Mouse (Mus musculus) fat pad, adult 2 months (tissue): ENCODE measurements around the gene Wdpcp.

Source experiments
- DNase-seq: peaks from one replicate; pipeline ENCODE4 v3.0.0-alpha.2; 2011; ENCODE audit warnings: low read depth, low spot score; ENCODE audit errors: extremely low read depth

Wdpcp gene

GRCm38 (mm10) chr11:21729961-21730360 is 157.9 kb downstream of the Wdpcp start:
- peak; percentile 68 for DNase-seq

- DNase-seq = no peak
Observed at GRCm38 (mm10) chr11:21735272-21735671, 163.2 kb downstream of the Wdpcp start.

- no peak for DNase-seq
Observed at GRCm38 (mm10) chr11:21749487-21749886, 177.5 kb downstream of the Wdpcp start.

GRCm38 (mm10) chr11:21763201-21763600 is 191.2 kb downstream of the Wdpcp start:
- no peak for DNase-seq

DNA sequence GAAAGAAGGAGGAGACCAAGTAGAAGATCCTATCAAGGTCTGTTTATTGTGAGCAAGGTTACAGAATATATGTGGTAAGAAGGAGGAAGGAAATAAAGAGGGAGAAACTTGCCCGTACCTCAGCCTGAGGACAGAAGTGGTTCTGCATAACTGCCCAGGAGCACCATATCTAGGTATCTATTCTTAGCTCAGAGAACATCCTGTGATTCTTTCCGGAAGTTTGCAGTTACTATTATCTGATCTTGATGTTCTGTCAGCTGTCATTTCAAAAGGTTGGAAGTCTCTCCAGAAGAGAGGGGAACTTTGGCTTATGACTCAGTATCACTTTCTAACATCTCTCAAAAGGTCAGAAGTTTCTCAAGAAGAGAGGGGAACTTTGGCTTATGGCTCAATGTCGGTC is 216.8 kb downstream of the Wdpcp start:
- DNase-seq = no peak

DNA sequence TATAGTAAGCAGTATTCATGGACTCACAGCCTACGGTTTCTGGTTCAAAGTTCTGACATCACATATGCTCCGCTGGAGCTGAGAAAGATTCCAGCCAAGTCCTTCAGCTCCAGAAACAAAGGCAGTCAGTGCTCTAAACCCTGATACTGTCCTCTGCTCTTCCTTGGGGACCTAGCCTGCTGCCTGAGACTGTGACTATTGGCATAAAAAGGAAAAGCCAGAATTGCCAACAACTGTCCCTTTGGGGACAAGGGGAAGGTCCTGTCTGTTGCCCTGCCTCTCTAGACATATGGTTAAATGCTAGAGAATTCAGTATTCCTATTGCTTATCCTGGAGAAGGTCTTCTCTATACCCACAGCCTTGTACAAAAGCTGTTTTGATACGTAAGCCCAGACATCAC is 252.9 kb downstream of the Wdpcp start:
- DNase-seq = no peak

DNA sequence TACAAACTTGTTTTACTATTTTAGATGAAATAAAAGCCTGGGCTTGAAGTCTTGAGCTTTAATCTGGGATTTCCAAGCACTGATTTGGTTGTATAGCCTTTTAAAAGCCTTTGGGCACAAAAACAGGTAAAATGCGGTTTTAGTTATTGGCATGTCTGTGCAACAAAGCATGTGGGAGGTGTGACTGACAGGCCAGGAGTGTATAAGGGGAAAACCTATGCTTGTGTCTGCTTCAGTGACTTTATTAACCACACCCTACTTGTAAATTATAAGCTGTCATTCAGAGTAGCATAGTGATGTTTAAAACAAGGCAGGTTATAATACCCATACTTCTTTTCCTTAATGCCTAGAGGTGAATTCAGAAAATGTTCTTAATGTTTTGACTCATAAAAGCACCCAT is 254.5 kb downstream of the Wdpcp start:
- DNase-seq = no peak

GRCm38 (mm10) chr11:21847040-21847439 is 275.0 kb downstream of the Wdpcp start:
- DNase-seq = no peak

DNA sequence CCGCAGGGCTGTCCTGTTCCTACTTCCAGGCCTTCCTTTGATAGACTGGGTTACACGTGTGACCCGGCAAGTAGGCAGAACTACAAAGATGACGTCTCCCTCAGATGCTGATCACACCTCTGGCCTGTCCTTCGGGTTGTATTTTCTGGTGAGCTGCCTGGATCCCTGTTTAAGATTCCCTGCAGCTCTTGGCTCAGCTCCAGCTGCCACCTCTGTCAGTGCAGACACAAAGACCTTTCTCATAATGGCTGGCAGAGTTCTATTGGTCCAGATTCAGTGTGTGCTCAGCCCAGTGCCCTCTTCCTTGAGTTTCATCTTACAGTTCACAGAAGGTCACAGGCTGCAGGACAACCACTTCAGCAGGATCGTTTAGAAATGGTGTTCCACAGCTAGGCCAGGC is 292.0 kb downstream of the Wdpcp start:
- DNase-seq = no peak

- no peak for DNase-seq
Observed at GRCm38 (mm10) chr11:21864516-21864915, 292.5 kb downstream of the Wdpcp start.

- DNase-seq = no peak
Observed at GRCm38 (mm10) chr11:21868675-21869074, 296.6 kb downstream of the Wdpcp start.

DNA sequence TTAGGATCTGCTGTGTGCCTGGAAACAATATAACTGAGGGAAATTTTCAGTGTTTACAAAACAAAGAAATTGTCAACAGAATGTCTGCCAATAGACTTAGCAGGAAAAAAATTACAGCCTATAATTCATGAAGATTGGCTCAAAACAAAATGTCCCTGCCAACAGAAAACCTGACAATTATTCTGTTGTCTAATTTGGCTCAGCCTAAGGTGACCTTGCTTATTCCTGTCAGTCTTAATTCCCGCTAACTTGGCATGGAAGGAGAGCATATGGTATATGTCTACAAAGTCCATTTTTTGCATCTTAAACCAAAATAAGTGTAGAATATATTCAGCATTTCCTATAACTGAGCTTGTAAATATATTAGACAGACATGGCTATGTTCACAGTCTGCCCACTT is 298.8 kb downstream of the Wdpcp start:
- DNase-seq = no peak

GRCm38 (mm10) chr11:21871728-21872127 is 299.7 kb downstream of the Wdpcp start:
- no peak for DNase-seq

DNA sequence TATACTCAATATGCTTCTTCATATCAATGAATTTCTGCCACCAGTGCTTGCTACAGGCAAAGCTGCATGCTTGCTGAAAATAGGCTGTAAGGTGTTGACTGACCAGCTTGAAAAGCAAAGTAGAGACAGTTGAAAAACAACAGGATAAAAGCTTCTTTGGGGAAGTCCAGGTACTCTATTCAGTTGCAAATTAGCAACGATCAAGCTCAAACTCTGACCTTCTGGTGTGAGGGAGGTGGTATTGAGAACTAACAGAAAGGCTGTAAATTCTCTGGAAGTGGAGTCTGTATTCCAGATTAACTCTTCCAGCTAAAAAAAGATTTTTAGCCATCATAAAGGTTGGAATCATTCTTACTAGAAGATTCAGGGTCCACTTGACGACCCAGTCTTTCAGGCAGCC is 303.0 kb downstream of the Wdpcp start:
- no peak for DNase-seq

- no peak for DNase-seq
Observed at GRCm38 (mm10) chr11:21894696-21895095, 322.7 kb downstream of the Wdpcp start.

GRCm38 (mm10) chr11:21922531-21922930 is 350.5 kb downstream of the Wdpcp start:
- no peak for DNase-seq
